Mouse (Mus musculus) T-cell, adult 2 months (primary cell): ENCODE data around the gene Adam26b.
"Not testable (repeated sequence)": the region's sequence is repeated elsewhere in the genome, so short reads cannot be mapped to it uniquely, and the experiment has no call there.

Source experiments
- DNase-seq: peaks from one replicate; pipeline ENCODE4 v3.0.0; 2022; ENCODE audit warnings: low spot score

Adam26b gene

DNA sequence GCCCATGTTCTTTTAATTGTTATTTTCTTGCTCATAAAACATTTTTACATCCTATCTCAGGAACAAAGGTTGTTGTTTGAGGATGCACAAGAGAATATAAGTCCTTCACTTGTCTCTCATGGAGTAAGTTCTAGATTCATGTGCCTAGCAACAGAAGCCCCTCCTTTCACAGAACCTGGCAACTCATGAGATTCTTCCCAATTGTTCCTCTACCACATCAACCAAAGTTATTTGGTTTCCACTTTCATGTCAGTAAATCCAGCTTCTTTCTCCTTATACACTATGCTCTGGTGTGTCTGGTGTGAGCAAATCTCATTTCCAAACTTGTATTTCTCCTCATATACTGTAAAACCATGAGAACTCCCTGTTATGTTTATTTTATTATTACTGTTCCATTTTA lies at the start of gene Adam26b:
Gene Adam26b, minus strand, starts transcription at position 101 of the 400 bp plus-strand sequence.
- DNase-seq: not testable (repeated sequence)

DNA sequence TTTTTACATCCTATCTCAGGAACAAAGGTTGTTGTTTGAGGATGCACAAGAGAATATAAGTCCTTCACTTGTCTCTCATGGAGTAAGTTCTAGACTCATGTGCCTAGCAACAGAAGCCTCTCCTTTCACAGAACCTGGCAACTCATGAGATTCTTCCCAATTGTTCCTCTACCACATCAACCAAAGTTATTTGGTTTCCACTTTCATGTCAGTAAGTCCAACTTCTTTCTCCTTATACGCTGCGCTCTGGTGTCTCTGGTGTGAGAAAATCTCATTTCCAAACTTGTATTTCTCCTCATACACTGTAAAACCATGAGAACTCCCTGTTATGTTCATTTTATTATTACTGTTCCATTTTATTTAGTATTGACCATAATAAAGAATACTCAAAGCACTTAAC lies 48.7 kb upstream of the Adam26b start, which contains the start of gene Adam26a:
Gene Adam26a, minus strand, starts transcription at position 101 of the 400 bp plus-strand sequence.
- DNase-seq: not testable (repeated sequence)
